In genomic region chr1:150393488-150393852, GRCm38 (mm10) we compare ENCODE assay signal across 8 mouse cellular contexts. TPM values are rescaled to one million over a fixed set of nuclear protein-coding genes. Genes with fewer than 3 reads are reported as not detected.
A peak's percentile ranks its signal among the peaks of the same experiment; 100 is the strongest.
DNase-seq lines count a peak whose midpoint lies in the region; ATAC-seq and TF ChIP-seq lines count a peak whose summit lies in the region.

No protein-coding gene starts in this region.

- H3K9ac ChIP-seq in heart, embryonic 13.5 days: peak overlapping the region; percentile 94

- intact Hi-C loops in heart, postnatal 25 days (cut with DNase I): no loop called here

- H3K9me3 ChIP-seq in heart, embryonic 13.5 days: no peaks in the 10 kb centered on the region
- no peaks in the 10 kb centered on the region for H3K9me3 ChIP-seq in G1E (replicated peaks)
- no peaks in the 10 kb centered on the region for H3K9me3 ChIP-seq in hindbrain, embryonic 10.5 days
- H3K9me3 ChIP-seq in midbrain, embryonic 10.5 days (replicated peaks): no peaks in the 10 kb centered on the region

- ATAC-seq in heart, embryonic 13.5 days (ENCODE audit: extremely low read depth, insufficient number of reproducible peaks, low FRiP score, low TSS enrichment): peak; percentile 12
- peak; percentile 5 for ATAC-seq in G1E (ENCODE audit: extremely low read depth, insufficient number of reproducible peaks, low FRiP score, poor library complexity, severe bottlenecking)

- TF ChIP-seq CTCF in G1E (IDR thresholded peaks at IDR 0.05; ENCODE audit: low read depth, low read length): no peak

- peak overlapping the region; percentile 89 for H3K4me3 ChIP-seq in heart, embryonic 13.5 days
- H3K4me3 ChIP-seq in G1E (ENCODE audit: low read depth, low read length): peak overlapping the region; percentile 93
- H3K4me3 ChIP-seq in hindbrain, embryonic 10.5 days: peak overlapping the region; percentile 78
- H3K4me3 ChIP-seq in midbrain, embryonic 10.5 days: peak overlapping the region; percentile 79

- DNase-seq in heart, postnatal 25 days (ENCODE audit: low spot score): no peak
- DNase-seq in G1E (ENCODE audit: low spot score): peak; percentile 14
- DNase-seq in hindbrain, embryonic 10.5 days (ENCODE audit: low spot score): no peak
- no peak for DNase-seq in midbrain, embryonic 10.5 days (ENCODE audit: low spot score)
- no peak for DNase-seq in right cerebral cortex, postnatal 36 days (ENCODE audit: low spot score in 2 of 2)
- no peak for DNase-seq in cerebellum, adult 9-11 months
- no peak for DNase-seq in urinary bladder, adult 18-20 months (ENCODE audit: low spot score in 2 of 2)

- H3K36me3 ChIP-seq in heart, embryonic 13.5 days: peaks cover 43% of the 10 kb centered on the region
- peaks cover 54% of the 10 kb centered on the region for H3K36me3 ChIP-seq in G1E (replicated peaks)
- peaks cover 48% of the 10 kb centered on the region for H3K36me3 ChIP-seq in hindbrain, embryonic 10.5 days
- peaks cover 49% of the 10 kb centered on the region for H3K36me3 ChIP-seq in midbrain, embryonic 10.5 days

- H3K27ac ChIP-seq in heart, embryonic 13.5 days (replicated peaks): peak overlapping the region; percentile 95
- peak overlapping the region; percentile 92 for H3K27ac ChIP-seq in hindbrain, embryonic 10.5 days
- peak overlapping the region; percentile 90 for H3K27ac ChIP-seq in midbrain, embryonic 10.5 days (replicated peaks)

- peak overlapping the region; percentile 78 for H3K4me2 ChIP-seq in heart, embryonic 13.5 days

- WGBS in heart, embryonic 13.5 days: under 1% methylated on average over 27 of the region's 27 CpGs
- under 1% methylated on average over 27 of the region's 27 CpGs for WGBS in hindbrain, embryonic 10.5 days
- under 1% methylated on average over 27 of the region's 27 CpGs for WGBS in midbrain, embryonic 10.5 days

- peaks cover 13% of the 10 kb centered on the region for H3K4me1 ChIP-seq in heart, embryonic 13.5 days
- H3K4me1 ChIP-seq in G1E (ENCODE audit: insufficient read depth, low read depth, low read length): peaks cover 21% of the 10 kb centered on the region
- peaks cover 12% of the 10 kb centered on the region for H3K4me1 ChIP-seq in hindbrain, embryonic 10.5 days (replicated peaks)
- H3K4me1 ChIP-seq in midbrain, embryonic 10.5 days: peaks cover 12% of the 10 kb centered on the region

- no peaks in the 10 kb centered on the region for H3K27me3 ChIP-seq in heart, embryonic 13.5 days (replicated peaks)
- no peaks in the 10 kb centered on the region for H3K27me3 ChIP-seq in G1E (ENCODE audit: insufficient read depth, low read length)
- H3K27me3 ChIP-seq in hindbrain, embryonic 10.5 days (ENCODE audit: insufficient read depth, poor library complexity, severe bottlenecking): no peaks in the 10 kb centered on the region
- no peaks in the 10 kb centered on the region for H3K27me3 ChIP-seq in midbrain, embryonic 10.5 days (ENCODE audit: low read depth, poor library complexity, severe bottlenecking)

RNA-seq across cellular contexts. Expression of gene Odr4, which starts 0.6 kb away (rescaled TPM):
- polyA plus RNA-seq in heart, embryonic 13.5 days (2015; fragmentation: Nextera tagmentation; extraction: Ambion mirVana): 30.5 and 33.7 TPM in 2 replicates
- total RNA-seq in heart, postnatal 25 days (2021): 10 to 100 TPM; 18.4 to 19.7 TPM
- total RNA-seq in G1E (2014; fragmentation: Nextera tagmentation): 80.1 and 99.9 TPM in 2 replicates
- 118 and 142 TPM in 2 replicates for total RNA-seq in G1E (2017)
- polyA plus RNA-seq in G1E (2012): 6.3 and 8.0 TPM in 2 replicates
- polyA plus RNA-seq in hindbrain, embryonic 10.5 days (2016; fragmentation: Nextera tagmentation; extraction: Ambion mirVana): 26.2 and 28.8 TPM in 2 replicates
- 30.5 and 31.3 TPM in 2 replicates for polyA plus RNA-seq in midbrain, embryonic 10.5 days (2016; fragmentation: Nextera tagmentation; extraction: Ambion mirVana)

RNA-seq across cellular contexts. Expression of gene Tpr, which starts 0.8 kb away (rescaled TPM):
- 123 and 124 TPM in 2 replicates for polyA plus RNA-seq in heart, embryonic 13.5 days (2015; fragmentation: Nextera tagmentation; extraction: Ambion mirVana)
- 100 to 1,000 TPM; 118 to 124 TPM for total RNA-seq in heart, postnatal 25 days (2021)
- total RNA-seq in G1E (2014; fragmentation: Nextera tagmentation) (1,004 and 1,198 TPM in 2 replicates), G1E (2017) (531 and 569 TPM in 2 replicates)
- 238 and 245 TPM in 2 replicates for polyA plus RNA-seq in G1E (2012)
- 114 and 166 TPM in 2 replicates for polyA plus RNA-seq in hindbrain, embryonic 10.5 days (2016; fragmentation: Nextera tagmentation; extraction: Ambion mirVana)
- 166 and 170 TPM in 2 replicates for polyA plus RNA-seq in midbrain, embryonic 10.5 days (2016; fragmentation: Nextera tagmentation; extraction: Ambion mirVana)
